14 mouse cellular contexts compared by ENCODE assay signal in the genomic region with DNA sequence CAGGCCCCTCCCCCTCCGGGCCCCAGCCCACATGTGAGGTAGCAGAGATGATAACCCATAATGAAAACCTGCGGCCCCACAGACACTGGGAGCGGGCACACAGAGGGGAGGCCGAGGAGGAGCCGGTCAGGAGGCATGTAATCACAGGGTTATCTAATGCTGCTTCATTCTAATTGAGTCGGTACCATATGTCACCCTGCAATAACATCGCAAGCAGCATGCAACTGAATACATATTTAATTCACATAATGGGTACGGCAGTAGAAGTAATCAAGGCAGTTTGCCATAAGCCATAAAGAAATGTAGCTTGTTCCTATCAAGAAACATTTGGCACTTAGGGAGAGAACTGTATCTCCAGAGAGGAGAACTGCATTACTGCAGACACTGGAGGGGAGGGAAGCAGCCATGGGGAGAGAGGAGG.
A peak's percentile ranks its signal among the peaks of the same experiment; 100 is the strongest.
DNase-seq lines count a peak whose midpoint lies in the region; ATAC-seq and TF ChIP-seq lines count a peak whose summit lies in the region.
"Had no signal": no experiment of that assay in that cellular context is flagged by ENCODE, and none has a peak within 500 bp of the region (broad histone marks: within the 10 kb centered on the region; RNA-seq: fewer than 3 reads in every experiment).

No protein-coding gene starts in this region.

- no peak for TF ChIP-seq POLR2A in MEL (IDR thresholded peaks at IDR 0.05; ENCODE audit: control insufficient read depth in 1 of 2, insufficient read depth in 1 of 2, low read depth in 1 of 2, low read length in 2 of 2, poor library complexity in 1 of 2)

- no peaks in the 10 kb centered on the region for H3K79me2 ChIP-seq in MEL (ENCODE audit: control insufficient read depth, insufficient read depth, low read length, poor library complexity)

- TF ChIP-seq RAD21 in MEL (IDR thresholded peaks at IDR 0.05; ENCODE audit: low read depth, low read length), result no peak

- H3K4me3 ChIP-seq in MEL (ENCODE audit: control insufficient read depth in 1 of 2, insufficient read depth in 1 of 2, low read depth in 2 of 2, low read length in 2 of 2), result no peak overlapping the region; a peak in 1 of 4 replicates
- H3K4me3 ChIP-seq in forebrain, embryonic 16.5 days (replicated peaks; ENCODE audit: low read length), result no peak overlapping the region
- no peak overlapping the region for H3K4me3 ChIP-seq in liver, embryonic 15.5 days (replicated peaks)
- no peak overlapping the region for H3K4me3 ChIP-seq in kidney, embryonic 14.5 days (ENCODE audit: low read length)

- no peak for TF ChIP-seq CTCF in MEL (IDR thresholded peaks at IDR 0.05 in 2 of 3, conservative IDR thresholded peaks at IDR 0.05 in 1 of 3; ENCODE audit: control insufficient read depth in 1 of 3, insufficient read depth in 1 of 3, low read depth in 2 of 3, low read length in 3 of 3, poor library complexity in 1 of 3, severe bottlenecking in 1 of 3)

- H3K36me3 ChIP-seq in MEL (ENCODE audit: control insufficient read depth in 1 of 2, insufficient read depth in 2 of 2, low read length in 2 of 2), result peaks cover 0 to 36% of the 10 kb centered on the region in 2 experiments; a peak in 2 of 4 replicates
- H3K36me3 ChIP-seq in forebrain, embryonic 16.5 days (ENCODE audit: control insufficient read depth, insufficient read depth), result no peaks in the 10 kb centered on the region; the same call in 1 of the 2 replicates
- no peaks in the 10 kb centered on the region for H3K36me3 ChIP-seq in liver, embryonic 15.5 days (replicated peaks)
- peaks cover 3% of the 10 kb centered on the region; the same call in 1 of the 2 replicates for H3K36me3 ChIP-seq in kidney, embryonic 14.5 days (ENCODE audit: control insufficient read depth, insufficient read depth, low read length)

- no peaks in the 10 kb centered on the region for H3K9me3 ChIP-seq in MEL (replicated peaks; ENCODE audit: insufficient read depth, low read length)
- H3K9me3 ChIP-seq in forebrain, embryonic 16.5 days (ENCODE audit: control insufficient read depth, low read length), result no peaks in the 10 kb centered on the region
- no peaks in the 10 kb centered on the region for H3K9me3 ChIP-seq in liver, embryonic 15.5 days (replicated peaks)
- no peaks in the 10 kb centered on the region for H3K9me3 ChIP-seq in kidney, embryonic 14.5 days (ENCODE audit: control insufficient read depth, low read length)

- no peaks in the 10 kb centered on the region for H3K27me3 ChIP-seq in MEL (ENCODE audit: control insufficient read depth in 1 of 2, insufficient read depth in 2 of 2, low read length in 2 of 2)
- H3K27me3 ChIP-seq in forebrain, embryonic 16.5 days (replicated peaks; ENCODE audit: control insufficient read depth, insufficient read depth, low read length), result no peaks in the 10 kb centered on the region
- H3K27me3 ChIP-seq in liver, embryonic 15.5 days, result peaks cover 29% of the 10 kb centered on the region
- H3K27me3 ChIP-seq in kidney, embryonic 14.5 days (ENCODE audit: control insufficient read depth, insufficient read depth, low read length), result no peaks in the 10 kb centered on the region

- peak; percentile 64 for ATAC-seq in frontal cortex, adult (ENCODE audit: low TSS enrichment)
- peak; percentile 63 for ATAC-seq in forebrain, embryonic 16.5 days
- no peak for ATAC-seq in liver, embryonic 15.5 days (ENCODE audit: insufficient read depth)
- ATAC-seq in kidney, embryonic 14.5 days (ENCODE audit: low FRiP score, low TSS enrichment), result no peak

- no peak for TF ChIP-seq EP300 in MEL (IDR thresholded peaks at IDR 0.05; ENCODE audit: low read depth in 1 of 2, low read length in 2 of 2)

- no peak overlapping the region for H3K9ac ChIP-seq in MEL (ENCODE audit: control insufficient read depth, low read depth, low read length, poor library complexity, severe bottlenecking)
- no peak overlapping the region for H3K9ac ChIP-seq in forebrain, embryonic 16.5 days (replicated peaks; ENCODE audit: low read depth, low read length)
- H3K9ac ChIP-seq in liver, embryonic 15.5 days, result peak overlapping the region; percentile 35; the same call in 1 of the 2 replicates
- H3K9ac ChIP-seq in kidney, embryonic 14.5 days (ENCODE audit: low read depth, low read length), result no peak overlapping the region

- peaks cover 31 to 39% of the 10 kb centered on the region in 2 experiments for H3K4me1 ChIP-seq in MEL (ENCODE audit: control insufficient read depth in 1 of 2, insufficient read depth in 2 of 2, low read length in 2 of 2)
- H3K4me1 ChIP-seq in forebrain, embryonic 16.5 days (replicated peaks; ENCODE audit: control insufficient read depth, insufficient read depth, low read length), result peaks cover 39% of the 10 kb centered on the region
- peaks cover 75% of the 10 kb centered on the region for H3K4me1 ChIP-seq in liver, embryonic 15.5 days (replicated peaks)
- no peaks in the 10 kb centered on the region for H3K4me1 ChIP-seq in kidney, embryonic 14.5 days (ENCODE audit: control insufficient read depth, insufficient read depth, low read length)

- WGBS in forebrain, embryonic 16.5 days, result 54% methylated on average over 8 of the region's 8 CpGs
- 28% methylated on average over 8 of the region's 8 CpGs for WGBS in liver, embryonic 15.5 days (ENCODE audit: insufficient replicate concordance)
- 77% methylated on average over 8 of the region's 8 CpGs for WGBS in kidney, embryonic 14.5 days

- H3K27ac ChIP-seq in MEL (ENCODE audit: control insufficient read depth, low read depth, low read length), result peak overlapping the region; percentile 47
- H3K27ac ChIP-seq in forebrain, embryonic 16.5 days (ENCODE audit: low read length), result peak overlapping the region; percentile 66
- peak overlapping the region; percentile 51; the same call in 1 of the 2 replicates for H3K27ac ChIP-seq in liver, embryonic 15.5 days (replicated peaks)
- no peak overlapping the region for H3K27ac ChIP-seq in kidney, embryonic 14.5 days (ENCODE audit: low read depth, low read length)

- peak overlapping the region; percentile 17; the same call in 1 of the 2 replicates for H3K4me2 ChIP-seq in forebrain, embryonic 16.5 days (ENCODE audit: low read length)
- H3K4me2 ChIP-seq in liver, embryonic 15.5 days, result peak overlapping the region; percentile 36
- no peak overlapping the region for H3K4me2 ChIP-seq in kidney, embryonic 14.5 days (replicated peaks; ENCODE audit: low read depth, low read length)

- no peak for DNase-seq in frontal cortex, postnatal 36 days (ENCODE audit: low spot score in 2 of 2)
- no peak for DNase-seq in MEL (ENCODE audit: low read depth, low spot score)
- DNase-seq in c-Kit-positive CD71-positive TER-119-positive erythroid progenitor cells, embryonic 14.5 days (ENCODE audit: low spot score), result no peak
- no peak for DNase-seq in testis, postnatal 10 days (ENCODE audit: low spot score)
- DNase-seq: cerebellum, postnatal 36 days; gastrocnemius, postnatal 25 days; kidney, adult 9 months; left cerebral cortex, postnatal 4 days; right cerebral cortex, adult 18-20 months; thymus, postnatal 25 days had no signal

TF ChIP-seq in MEL, 35 proteins besides CTCF, POLR2A, EP300 and RAD21:
- no peak for TF ChIP-seq GABPA (IDR thresholded peaks at IDR 0.05; ENCODE audit: low read depth, low read length)
- TF ChIP-seq POLR2AphosphoS2 (IDR thresholded peaks at IDR 0.05; ENCODE audit: low read length), result no peak
- no peak for TF ChIP-seq KAT2A (conservative IDR thresholded peaks at IDR 0.05; ENCODE audit: low read depth, low read length)
- TF ChIP-seq TBP (IDR thresholded peaks at IDR 0.05; ENCODE audit: low read depth, low read length), result no peak
- no peak for TF ChIP-seq GATA1 (IDR thresholded peaks at IDR 0.05; ENCODE audit: low read depth, low read length)
- TF ChIP-seq ZNF384 (IDR thresholded peaks at IDR 0.05; ENCODE audit: low read depth, low read length), result no peak
- no peak for TF ChIP-seq HCFC1 (IDR thresholded peaks at IDR 0.05; ENCODE audit: low read depth, low read length)
- TF ChIP-seq ZKSCAN1 (IDR thresholded peaks at IDR 0.05; ENCODE audit: low read depth, low read length), result no peak
- TF ChIP-seq SMC3 (IDR thresholded peaks at IDR 0.05; ENCODE audit: low read depth, low read length), result no peak
- TF ChIP-seq JUND (IDR thresholded peaks at IDR 0.05; ENCODE audit: low read depth, low read length), result no peak
- TF ChIP-seq NRF1 (IDR thresholded peaks at IDR 0.05; ENCODE audit: insufficient read depth, low read depth, low read length, poor library complexity, severe bottlenecking), result no peak

Comparison
In these comparisons a context has a peak if more than half of its experiments do, and no peak if none do; other contexts are left out.
1. ATAC-seq: peak in frontal cortex, adult (single experiment) and forebrain, embryonic 16.5 days (single experiment); none in liver, embryonic 15.5 days (single experiment) and kidney, embryonic 14.5 days (single experiment).